Comparison of ENCODE assay signal across 30 mouse cellular contexts in genomic region chr5:146344911-146345686, GRCm38 (mm10). TPM values are rescaled to one million over a fixed set of nuclear protein-coding genes. Genes with fewer than 3 reads are reported as not detected.
A peak's percentile ranks its signal among the peaks of the same experiment; 100 is the strongest.
DNase-seq lines count a peak whose midpoint lies in the region; ATAC-seq and TF ChIP-seq lines count a peak whose summit lies in the region.
"Had no signal": no experiment of that assay in that cellular context is flagged by ENCODE, and none has a peak within 500 bp of the region (broad histone marks: within the 10 kb centered on the region; RNA-seq: fewer than 3 reads in every experiment).

No protein-coding gene starts in this region.

- peak; percentile 73 for ATAC-seq in forebrain, postnatal 0 days
- no peak for ATAC-seq in forebrain, embryonic 15.5 days (replicated peaks)
- ATAC-seq: forebrain, embryonic 14.5 days; hindbrain, postnatal 0 days; intestine, embryonic 15.5 days; lung, postnatal 0 days had no signal

- no peak overlapping the region for H3K4me3 ChIP-seq in forebrain, postnatal 0 days (ENCODE audit: low read depth, low read length)
- no peak overlapping the region for H3K4me3 ChIP-seq in forebrain, embryonic 15.5 days
- H3K4me3 ChIP-seq in thymus, adult 2 months (ENCODE audit: control insufficient read depth, insufficient read depth, low read length), result no peak overlapping the region
- H3K4me3 ChIP-seq: embryonic facial prominence, embryonic 12.5 days; hindbrain, embryonic 12.5 days; intestine, embryonic 15.5 days; limb, embryonic 13.5 days; megakaryocyte, embryonic 14.5 days had no signal

- TF ChIP-seq POLR2A in thymus, adult 2 months (IDR thresholded peaks at IDR 0.05; ENCODE audit: control insufficient read depth, extremely low read depth, insufficient read depth, low read length, poor library complexity), result no peak

- no peak overlapping the region for H3K27ac ChIP-seq in forebrain, postnatal 0 days (ENCODE audit: low read depth, low read length)
- H3K27ac ChIP-seq in forebrain, embryonic 15.5 days (replicated peaks), result no peak overlapping the region
- H3K27ac ChIP-seq in thymus, adult 2 months (ENCODE audit: control insufficient read depth, insufficient read depth, low read length), result no peak overlapping the region
- H3K27ac ChIP-seq: embryonic facial prominence, embryonic 12.5 days; hindbrain, embryonic 12.5 days; hindbrain, postnatal 0 days; intestine, embryonic 15.5 days; kidney, postnatal 0 days; limb, embryonic 13.5 days had no signal

- H3K9ac ChIP-seq in forebrain, postnatal 0 days, result no peak overlapping the region
- no peak overlapping the region for H3K9ac ChIP-seq in forebrain, embryonic 15.5 days (replicated peaks)
- H3K9ac ChIP-seq: embryonic facial prominence, embryonic 12.5 days; hindbrain, embryonic 12.5 days; intestine, embryonic 15.5 days; limb, embryonic 13.5 days had no signal

- H3K4me2 ChIP-seq in forebrain, postnatal 0 days (ENCODE audit: low read depth), result no peak overlapping the region
- H3K4me2 ChIP-seq in forebrain, embryonic 15.5 days (replicated peaks), result no peak overlapping the region
- H3K4me2 ChIP-seq: embryonic facial prominence, embryonic 12.5 days; hindbrain, embryonic 12.5 days; intestine, embryonic 15.5 days; limb, embryonic 13.5 days; liver, embryonic 11.5 days had no signal

- WGBS in forebrain, postnatal 0 days, result 84% methylated on average over 12 of the region's 12 CpGs
- 87% methylated on average over 12 of the region's 12 CpGs for WGBS in forebrain, embryonic 15.5 days
- 94% methylated on average over 12 of the region's 12 CpGs for WGBS in thymus, adult 2 months

- H3K9me3 ChIP-seq in forebrain, postnatal 0 days (ENCODE audit: low read length), result no peaks in the 10 kb centered on the region
- no peaks in the 10 kb centered on the region for H3K9me3 ChIP-seq in forebrain, embryonic 15.5 days
- H3K9me3 ChIP-seq: embryonic facial prominence, embryonic 12.5 days; hindbrain, embryonic 12.5 days; intestine, embryonic 15.5 days; limb, embryonic 13.5 days had no signal

- no peaks in the 10 kb centered on the region for H3K4me1 ChIP-seq in forebrain, postnatal 0 days (ENCODE audit: insufficient read depth)
- H3K4me1 ChIP-seq in forebrain, embryonic 15.5 days, result no peaks in the 10 kb centered on the region
- H3K4me1 ChIP-seq in thymus, adult 2 months (replicated peaks; ENCODE audit: control insufficient read depth, insufficient read depth, low read length), result no peaks in the 10 kb centered on the region
- H3K4me1 ChIP-seq: embryonic facial prominence, embryonic 12.5 days; hindbrain, embryonic 12.5 days; intestine, embryonic 15.5 days; limb, embryonic 13.5 days; megakaryocyte, embryonic 14.5 days had no signal

- no peak for TF ChIP-seq CTCF in forebrain, postnatal 0 days (IDR thresholded peaks at IDR 0.05; ENCODE audit: low read depth)
- TF ChIP-seq CTCF in thymus, adult 2 months (IDR thresholded peaks at IDR 0.05; ENCODE audit: borderline replicate concordance, control insufficient read depth, extremely low read depth, insufficient read depth, low read length, poor library complexity), result no peak

- H3K36me3 ChIP-seq in forebrain, postnatal 0 days (ENCODE audit: insufficient read depth), result no peaks in the 10 kb centered on the region
- H3K36me3 ChIP-seq in forebrain, embryonic 15.5 days, result no peaks in the 10 kb centered on the region
- H3K36me3 ChIP-seq in thymus, adult 2 months (ENCODE audit: control insufficient read depth, insufficient read depth, low read length), result no peaks in the 10 kb centered on the region
- H3K36me3 ChIP-seq: embryonic facial prominence, embryonic 12.5 days; hindbrain, embryonic 12.5 days; intestine, embryonic 15.5 days; limb, embryonic 13.5 days had no signal

- H3K27me3 ChIP-seq in forebrain, postnatal 0 days (ENCODE audit: insufficient read depth, low read length), result no peaks in the 10 kb centered on the region
- H3K27me3 ChIP-seq in forebrain, embryonic 15.5 days, result no peaks in the 10 kb centered on the region
- no peaks in the 10 kb centered on the region for H3K27me3 ChIP-seq in thymus, adult 2 months (ENCODE audit: control insufficient read depth, insufficient read depth, low read length)
- H3K27me3 ChIP-seq: embryonic facial prominence, embryonic 12.5 days; hindbrain, embryonic 12.5 days; intestine, embryonic 15.5 days; limb, embryonic 13.5 days; megakaryocyte, embryonic 14.5 days had no signal

- intact Hi-C loops in left cerebral cortex, postnatal 4 days (cut with DNase I), result no loop called here

- DNase-seq in forebrain, postnatal 0 days, result peak; percentile 38
- peak; percentile 22 for DNase-seq in left cerebral cortex, postnatal 4 days
- DNase-seq in left cerebral cortex, adult 9 months (ENCODE audit: low spot score in 2 of 2), result no peak
- DNase-seq in Muller cell, postnatal 12 days (ENCODE audit: inconsistent ontology term), result peak; percentile 12
- peak; percentile 37 for DNase-seq in brain, adult 2 months (ENCODE audit: low read depth, low spot score)
- no peak for DNase-seq in retina, embryonic 14.5 days (ENCODE audit: low spot score)
- DNase-seq in thymus, adult 2 months, result no peak
- DNase-seq: adrenal gland, postnatal 25 days; embryo, embryonic 11 days; heart, postnatal 36 days; kidney, adult 8-10 months; kidney, postnatal 4 days; lung, adult 18-20 months; lung, postnatal 4 days; midbrain, embryonic 14.5 days; retina, postnatal 1 day; spleen, adult 18-20 months; thymus, postnatal 25 days had no signal

RNA-seq across cellular contexts. Expression of gene Wasf3, which starts 39.7 kb away (rescaled TPM):
- total RNA-seq in forebrain, postnatal 0 days (2014; rRNA removed), result 26.8 and 33.0 TPM in 2 replicates
- 11.7 and 14.3 TPM in 2 replicates for polyA plus RNA-seq in forebrain, postnatal 0 days (2015; fragmentation: Nextera tagmentation; extraction: Ambion mirVana)
- polyA plus RNA-seq in forebrain, embryonic 15.5 days (2015; fragmentation: Nextera tagmentation; extraction: Ambion mirVana), result 9.3 and 9.7 TPM in 2 replicates
- total RNA-seq in left cerebral cortex, postnatal 4 days (2021), result 10 to 100 TPM; 64.9 to 66.0 TPM
- 0.73 and 0.97 TPM in 2 replicates for polyA plus RNA-seq in thymus, adult 2 months (2012; rRNA removed)
- total RNA-seq: monocyte, adult 5-6 weeks had no signal

Comparison
In these comparisons a context has a peak if more than half of its experiments do, and no peak if none do; other contexts are left out.
1. DNase-seq: peak in forebrain, postnatal 0 days (single experiment), left cerebral cortex, postnatal 4 days (single experiment), Muller cell, postnatal 12 days (single experiment) and brain, adult 2 months (single experiment); none in left cerebral cortex, adult 9 months (0 of 2), retina, embryonic 14.5 days (single experiment) and thymus, adult 2 months (single experiment).